Mouse (Mus musculus) 416B (cell line): ENCODE results near the gene Hcfc1.

Source experiments
- DNase-seq: peaks from one replicate; pipeline ENCODE4 v3.0.0; 2011; ENCODE audit warnings: low read depth

Hcfc1 gene

GRCm38 (mm10) chrX:73941860-73942259, 24.3 kb downstream of the Hcfc1 start:
- DNase-seq = no peak

GRCm38 (mm10) chrX:73931871-73932270, 34.3 kb downstream of the Hcfc1 start:
- DNase-seq = peak; percentile 33

DNA sequence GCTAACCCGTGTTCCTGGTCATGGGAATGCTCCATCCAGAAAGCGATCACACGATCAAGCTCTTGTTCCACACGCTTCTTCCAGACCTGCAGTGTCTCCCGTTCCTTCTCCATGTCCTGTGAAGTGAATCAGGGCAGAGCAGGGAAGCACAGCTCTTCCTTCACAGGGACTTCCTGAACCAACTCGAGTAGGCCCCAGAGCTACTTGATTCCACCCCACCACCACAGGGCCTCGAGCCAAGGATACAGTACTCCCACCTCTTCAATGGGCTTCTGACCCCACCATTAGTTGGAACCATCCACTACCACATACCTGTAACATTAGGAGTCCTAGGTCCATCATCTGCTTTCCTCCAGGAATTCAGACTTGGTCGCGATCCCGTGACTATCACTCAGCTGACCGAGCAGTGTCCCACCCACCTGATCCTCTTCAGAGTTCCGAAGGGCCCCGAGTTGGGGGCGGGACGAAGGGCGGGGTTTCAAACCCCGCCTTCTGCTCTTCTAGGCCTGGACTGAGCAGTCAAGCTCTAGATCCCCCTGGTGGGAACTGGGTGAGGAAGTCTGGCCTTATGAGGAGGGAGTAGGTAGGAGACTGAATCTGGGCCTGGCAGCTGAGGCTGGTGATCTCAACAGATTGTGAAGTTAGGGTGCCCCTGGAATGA, 35.6 kb downstream of the Hcfc1 start, which contains the start of gene Renbp:
Gene Renbp (minus strand): TSS at position 449 of the 661 bp plus-strand sequence.
- DNase-seq = peak; percentile 92

DNA sequence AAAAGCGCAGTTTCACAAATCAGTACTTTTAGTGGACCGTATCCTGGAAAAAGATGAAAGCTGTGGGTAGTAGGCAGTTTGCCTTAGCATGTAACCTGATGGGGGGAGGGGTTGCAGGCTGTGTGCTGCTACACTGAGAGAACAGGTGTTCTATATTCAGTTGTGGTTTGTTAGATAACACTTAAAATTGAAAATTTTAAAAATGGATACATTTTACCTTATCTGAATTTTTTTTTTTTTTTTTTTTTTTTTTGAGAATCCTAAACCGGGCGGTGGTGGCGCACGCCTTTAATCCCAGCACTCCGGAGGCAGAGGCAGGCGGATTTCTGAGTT, 43.6 kb downstream of the Hcfc1 start:
- DNase-seq = no peak

DNA sequence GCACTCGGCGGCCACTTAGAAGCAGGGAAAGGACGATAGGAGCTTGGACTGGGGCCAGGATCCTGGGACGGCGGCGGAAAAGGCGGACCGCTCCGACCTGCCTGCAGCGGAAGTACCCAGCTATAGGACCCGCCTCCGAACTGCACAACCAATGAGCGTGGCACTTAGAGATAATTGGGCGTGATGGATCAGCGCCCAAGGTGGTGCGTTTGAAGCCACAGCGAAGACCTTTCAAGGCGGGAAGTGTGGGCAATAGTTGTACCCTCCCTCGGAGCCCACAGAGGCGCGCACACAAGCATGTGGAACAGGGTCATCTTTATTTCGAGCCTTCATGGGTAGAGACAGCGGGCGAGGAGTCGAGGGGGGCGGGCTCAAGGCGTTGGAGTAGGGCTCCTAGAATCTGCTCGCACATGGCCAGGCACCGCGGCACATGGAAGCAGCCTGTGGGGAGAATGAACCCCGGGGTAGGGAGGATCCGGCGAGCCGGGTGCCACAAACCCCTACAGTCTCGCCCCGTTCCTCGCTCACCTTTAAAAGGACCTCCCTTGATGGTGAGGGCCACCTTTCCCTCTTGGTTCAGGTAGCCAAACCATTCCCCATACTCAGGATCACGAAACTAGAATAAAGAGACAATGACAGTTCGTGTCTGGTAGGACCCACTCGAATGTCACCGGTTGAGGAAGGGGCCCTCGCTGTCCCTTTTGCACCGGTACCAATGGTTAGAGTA, 44.2 kb downstream of the Hcfc1 start, which contains the start of the genes Arhgap4 and Naa10:
Gene Arhgap4 (minus strand): TSS at position 48 of the 727 bp plus-strand sequence.
Gene Naa10 (minus strand): TSS at position 122 of the 727 bp plus-strand sequence.
- DNase-seq = peak; percentile 94

DNA sequence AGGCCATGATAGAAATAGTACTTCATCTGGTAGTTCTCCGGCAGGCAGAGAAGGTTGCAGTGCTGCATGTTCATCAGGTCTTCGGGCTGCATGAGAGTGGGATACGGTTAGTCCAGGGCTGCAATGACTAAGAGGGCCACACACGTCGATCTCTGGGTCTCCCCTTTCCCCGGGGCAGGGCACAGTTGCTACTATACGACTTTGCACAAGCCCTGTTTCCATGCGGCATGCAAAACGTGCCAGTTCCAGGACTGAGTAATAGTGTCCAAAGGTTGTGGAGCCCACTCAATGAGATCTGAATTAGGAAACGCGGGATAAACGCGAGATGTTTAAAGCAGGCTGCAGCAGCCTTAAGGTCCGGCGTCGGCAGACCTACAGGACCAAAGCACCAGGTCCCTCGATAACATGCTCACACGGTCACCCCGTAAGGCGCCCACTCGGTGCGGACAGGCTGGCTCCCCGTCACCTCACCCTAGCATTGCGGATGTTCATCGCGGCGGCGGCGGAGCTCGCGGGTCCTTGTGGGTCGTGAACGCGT, 44.8 kb downstream of the Hcfc1 start:
- no peak for DNase-seq

- DNase-seq = no peak
Measured at GRCm38 (mm10) chrX:73918631-73919030, 47.5 kb downstream of the Hcfc1 start.

GRCm38 (mm10) chrX:73916945-73917344, 49.2 kb downstream of the Hcfc1 start:
- no peak for DNase-seq

GRCm38 (mm10) chrX:73914827-73915703, 51.1 kb downstream of the Hcfc1 start:
- peak; percentile 99 for DNase-seq

DNA sequence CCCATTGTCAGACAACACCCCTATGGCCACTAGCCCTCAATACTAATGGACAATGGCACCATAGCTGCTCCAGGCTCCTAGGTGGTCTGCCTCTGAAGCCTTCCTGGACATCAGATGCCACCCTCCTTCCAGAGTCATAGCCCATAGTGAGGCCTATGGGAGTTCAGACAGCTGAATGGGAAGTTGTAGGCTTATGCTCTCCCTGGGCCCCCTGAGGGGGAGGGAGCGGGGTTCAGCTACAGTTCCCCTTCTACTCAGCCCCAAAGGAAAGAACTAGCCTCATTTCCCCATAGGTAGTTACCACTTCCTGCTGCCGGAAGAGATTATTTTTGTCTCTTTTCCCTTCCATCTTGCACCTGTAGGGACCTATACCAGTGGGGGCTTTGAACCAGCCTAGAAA, 54.6 kb downstream of the Hcfc1 start:
- peak; percentile 67 for DNase-seq

- peak; percentile 57 for DNase-seq
Measured at GRCm38 (mm10) chrX:73911156-73911555, 55.0 kb downstream of the Hcfc1 start.

GRCm38 (mm10) chrX:73910451-73910850, 55.7 kb downstream of the Hcfc1 start:
- DNase-seq = peak; percentile 20

GRCm38 (mm10) chrX:73910049-73910448, 56.1 kb downstream of the Hcfc1 start:
- DNase-seq = peak; percentile 58

GRCm38 (mm10) chrX:73897959-73898358, 68.2 kb downstream of the Hcfc1 start:
- DNase-seq = peak; percentile 17

DNA sequence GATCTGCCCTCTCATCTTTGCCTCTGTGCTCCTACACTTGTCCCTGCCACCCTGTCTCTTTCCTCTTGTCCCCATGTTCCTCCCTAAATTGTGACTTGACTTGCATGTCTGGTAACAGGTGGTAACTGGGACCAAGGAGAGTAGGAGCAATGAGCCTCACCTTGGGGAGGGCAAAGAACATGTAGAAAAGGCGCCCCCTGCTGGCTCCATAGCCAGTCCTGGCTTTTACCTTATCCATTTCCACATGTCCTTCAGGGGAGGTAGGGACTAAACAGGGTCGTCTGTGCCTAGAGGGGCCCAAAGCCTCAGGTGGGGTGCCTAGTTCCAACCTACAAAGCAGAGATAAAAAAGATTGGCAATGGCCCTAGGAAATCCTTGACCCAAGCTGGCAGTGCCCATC, 70.4 kb downstream of the Hcfc1 start, which contains the start of gene L1cam:
Gene L1cam (minus strand): TSS at position 387 of the 400 bp plus-strand sequence.
- DNase-seq = peak; percentile 45

- no peak for DNase-seq
Measured at GRCm38 (mm10) chrX:73892833-73893232, 73.3 kb downstream of the Hcfc1 start.
